ENCODE assay signal across 8 mouse cellular contexts in the genomic region with DNA sequence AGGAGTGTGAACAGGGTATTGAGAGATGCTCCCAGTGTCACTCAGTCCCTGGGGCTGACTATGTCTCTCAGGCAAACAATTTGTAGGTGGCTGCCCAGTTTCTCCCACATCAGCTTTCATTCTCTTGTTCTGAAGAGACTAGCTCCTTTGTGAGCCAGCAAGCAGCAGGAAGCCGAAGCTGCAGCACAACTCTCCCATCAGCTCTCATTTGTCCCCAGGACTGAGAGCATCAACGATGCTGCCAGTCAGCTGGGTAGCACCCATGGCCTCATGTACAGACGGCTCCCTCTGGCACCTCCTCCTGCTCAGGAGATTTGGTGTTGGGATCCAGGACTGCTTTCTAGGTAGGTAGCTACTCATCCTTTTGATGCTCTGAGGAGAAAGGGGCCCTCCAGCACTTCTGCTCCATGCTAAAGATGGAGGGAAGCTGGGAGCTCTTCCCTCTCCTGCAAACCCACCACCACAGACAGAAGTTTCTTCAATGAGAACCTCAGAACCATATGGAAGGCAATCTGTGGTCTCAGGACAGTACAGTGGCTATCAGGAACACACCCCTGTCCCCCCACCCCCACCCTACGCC. TPM values are rescaled to one million over a fixed set of nuclear protein-coding genes. Genes with fewer than 3 reads are reported as not detected.
DNase-seq lines count a peak whose midpoint lies in the region; ATAC-seq and TF ChIP-seq lines count a peak whose summit lies in the region.

No protein-coding gene starts in this region.

- peak overlapping the region; percentile 97 for H3K4me2 ChIP-seq in forebrain, postnatal 0 days (ENCODE audit: low read depth)
- peak overlapping the region; percentile 99 for H3K4me2 ChIP-seq in midbrain, embryonic 12.5 days (replicated peaks)

- TF ChIP-seq CTCF in forebrain, postnatal 0 days (IDR thresholded peaks at IDR 0.05; ENCODE audit: low read depth) = no peak

- peaks cover 37% of the 10 kb centered on the region for H3K27me3 ChIP-seq in megakaryocyte, embryonic 14.5 days (replicated peaks)
- H3K27me3 ChIP-seq in forebrain, postnatal 0 days (ENCODE audit: insufficient read depth, low read length) = no peaks in the 10 kb centered on the region
- H3K27me3 ChIP-seq in midbrain, embryonic 12.5 days = peaks cover 31% of the 10 kb centered on the region

- H3K9ac ChIP-seq in forebrain, postnatal 0 days = peak overlapping the region; percentile 64
- peak overlapping the region; percentile 64; the same call in 1 of the 2 replicates for H3K9ac ChIP-seq in midbrain, embryonic 12.5 days (replicated peaks)

- peaks cover 48% of the 10 kb centered on the region for H3K4me1 ChIP-seq in megakaryocyte, embryonic 14.5 days
- peaks cover 19% of the 10 kb centered on the region for H3K4me1 ChIP-seq in forebrain, postnatal 0 days (ENCODE audit: insufficient read depth)
- H3K4me1 ChIP-seq in midbrain, embryonic 12.5 days = peaks cover 22% of the 10 kb centered on the region

- H3K4me3 ChIP-seq in megakaryocyte, embryonic 14.5 days (replicated peaks) = peak overlapping the region; percentile 96
- peak overlapping the region; percentile 45 for H3K4me3 ChIP-seq in forebrain, postnatal 0 days (ENCODE audit: low read depth, low read length)
- H3K4me3 ChIP-seq in midbrain, embryonic 12.5 days = peak overlapping the region; percentile 56

- peak overlapping the region; percentile 75 for H3K27ac ChIP-seq in forebrain, postnatal 0 days (ENCODE audit: low read depth, low read length)
- H3K27ac ChIP-seq in midbrain, embryonic 12.5 days (replicated peaks) = no peak overlapping the region

- no peak for DNase-seq in frontal cortex, postnatal 14 days (ENCODE audit: low spot score in 2 of 2)
- DNase-seq in forebrain, postnatal 0 days = peak; percentile 47
- no peak for DNase-seq in kidney, adult 9 months

- H3K9me3 ChIP-seq in megakaryocyte, embryonic 14.5 days = no peaks in the 10 kb centered on the region
- H3K9me3 ChIP-seq in forebrain, postnatal 0 days (ENCODE audit: low read length) = no peaks in the 10 kb centered on the region
- H3K9me3 ChIP-seq in midbrain, embryonic 12.5 days = no peaks in the 10 kb centered on the region

- peaks cover 68% of the 10 kb centered on the region for H3K36me3 ChIP-seq in megakaryocyte, embryonic 14.5 days (replicated peaks; ENCODE audit: low read length)
- H3K36me3 ChIP-seq in forebrain, postnatal 0 days (ENCODE audit: insufficient read depth) = peaks cover 23% of the 10 kb centered on the region
- H3K36me3 ChIP-seq in midbrain, embryonic 12.5 days = peaks cover 41% of the 10 kb centered on the region; the same call in 1 of the 2 replicates

- 12% methylated on average over 4 of the region's 4 CpGs for WGBS in forebrain, postnatal 0 days
- WGBS in midbrain, embryonic 12.5 days = 43% methylated on average over 4 of the region's 4 CpGs

- ATAC-seq in frontal cortex, adult (ENCODE audit: low TSS enrichment) = peak; percentile 36
- no peak for ATAC-seq in megakaryocyte, adult 5-6 weeks (ENCODE audit: poor library complexity, severe bottlenecking)
- peak; percentile 16 for ATAC-seq in forebrain, postnatal 0 days
- ATAC-seq in midbrain, embryonic 12.5 days (ENCODE audit: low FRiP score, low read depth) = no peak
- ATAC-seq in erythroid progenitor cell, adult 5-6 weeks (replicated peaks; ENCODE audit: low FRiP score, poor library complexity, severe bottlenecking) = no peak

RNA-seq across cellular contexts. Expression of a gene that starts 22.7 kb away (rescaled TPM):
- 0.17 TPM in 1 of 2 replicates, not detected in the other for polyA plus RNA-seq in megakaryocyte, embryonic 14.5 days (2012; ENCODE audit: insufficient read depth, low replicate concordance)
- 0.16 and 0.48 TPM in 2 replicates for total RNA-seq in megakaryocyte, adult 5-6 weeks (2015)
- total RNA-seq in megakaryocyte, adult 5-6 weeks (2017) = 0.33 and 0.49 TPM in 2 replicates
- total RNA-seq in forebrain, postnatal 0 days (2014; rRNA removed) = 2.2 and 2.6 TPM in 2 replicates
- polyA plus RNA-seq in forebrain, postnatal 0 days (2015; fragmentation: Nextera tagmentation; extraction: Ambion mirVana) = 2.2 TPM in 2 replicates
- polyA plus RNA-seq in midbrain, embryonic 12.5 days (2016; fragmentation: Nextera tagmentation; extraction: Ambion mirVana) = 2.0 and 2.4 TPM in 2 replicates
- 2.5 and 3.4 TPM in 2 replicates for total RNA-seq in erythroid progenitor cell, adult 5-6 weeks (2015; ENCODE audit: low replicate concordance)
- total RNA-seq in erythroid progenitor cell, adult 5-6 weeks (2017; ENCODE audit: low replicate concordance) = 2.1 and 2.3 TPM in 2 replicates

Comparison
In these comparisons a context has a peak if more than half of its experiments do, and no peak if none do; other contexts are left out.
1. ATAC-seq: peak in frontal cortex, adult (single experiment) and forebrain, postnatal 0 days (single experiment); none in megakaryocyte, adult 5-6 weeks (single experiment), midbrain, embryonic 12.5 days (single experiment) and erythroid progenitor cell, adult 5-6 weeks (single experiment).
2. H3K4me3 ChIP-seq: peak in every context shown above with its lines; median percentile 96 in megakaryocyte, embryonic 14.5 days; 56 in midbrain, embryonic 12.5 days; 45 in forebrain, postnatal 0 days.